Mouse (Mus musculus): ENCODE measurements around the gene Cfi. TPM values are rescaled to one million over a fixed set of nuclear protein-coding genes. Genes with fewer than 3 reads are reported as not detected.

Gene Cfi
- polyA plus RNA-seq (2015; fragmentation: Illumina TruSeq; extraction: RNeasy Lipid Tissue Mini Kit (QIAGEN cat#74804); ENCODE audit: low read depth, low replicate concordance): not detected

DNA sequence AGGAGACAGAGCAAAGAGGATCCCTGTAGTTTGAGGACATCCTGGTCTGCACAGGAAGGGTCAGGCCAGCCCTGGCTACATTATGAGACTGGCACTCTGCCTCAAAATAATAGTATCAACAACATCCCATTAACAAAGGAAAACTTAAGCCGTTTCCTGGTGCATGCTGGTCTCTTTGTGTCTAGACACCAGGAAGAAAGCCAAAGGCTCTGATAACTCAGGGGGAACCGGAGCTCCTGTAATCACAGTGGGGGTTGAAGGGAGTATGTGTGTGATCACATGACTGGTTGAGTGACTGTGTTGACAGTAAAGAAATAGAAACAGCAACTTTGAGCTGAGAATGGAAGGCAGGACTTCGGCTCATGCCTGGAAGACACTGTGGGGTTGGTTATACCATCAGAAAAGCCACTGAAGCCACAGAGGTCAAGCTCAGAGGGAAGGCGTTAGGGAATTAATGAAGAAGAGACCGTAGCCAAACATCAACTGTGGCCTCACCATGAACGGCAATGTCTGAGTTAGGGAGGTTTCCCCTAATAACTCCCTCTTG lies at the start of gene Cfi:
TSS of gene Cfi (plus strand) at position 497 of the 547 bp plus-strand sequence.

DNA sequence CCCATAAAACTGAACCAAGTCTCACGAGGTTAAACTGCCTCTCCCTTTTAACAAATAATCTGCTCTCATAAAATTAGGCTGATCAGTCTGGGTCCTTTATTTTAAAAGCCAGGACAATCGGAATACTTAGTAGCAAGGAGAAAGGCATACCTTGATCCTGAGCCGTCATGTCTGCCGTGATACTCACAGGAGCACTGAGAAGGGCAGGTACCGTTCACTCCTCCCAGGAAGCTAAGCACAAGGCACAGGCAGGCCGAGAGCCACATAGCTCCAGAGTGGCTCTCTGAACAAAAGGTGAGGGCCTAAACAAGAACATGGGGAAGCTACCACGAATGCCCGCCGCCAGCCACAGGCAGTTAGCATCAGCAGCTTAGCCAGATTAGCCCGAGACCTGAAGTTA lies 31.9 kb upstream of the Cfi start, which contains the start of gene Lrit3:
TSS of gene Lrit3 (minus strand) at position 266 of the 400 bp plus-strand sequence.

DNA sequence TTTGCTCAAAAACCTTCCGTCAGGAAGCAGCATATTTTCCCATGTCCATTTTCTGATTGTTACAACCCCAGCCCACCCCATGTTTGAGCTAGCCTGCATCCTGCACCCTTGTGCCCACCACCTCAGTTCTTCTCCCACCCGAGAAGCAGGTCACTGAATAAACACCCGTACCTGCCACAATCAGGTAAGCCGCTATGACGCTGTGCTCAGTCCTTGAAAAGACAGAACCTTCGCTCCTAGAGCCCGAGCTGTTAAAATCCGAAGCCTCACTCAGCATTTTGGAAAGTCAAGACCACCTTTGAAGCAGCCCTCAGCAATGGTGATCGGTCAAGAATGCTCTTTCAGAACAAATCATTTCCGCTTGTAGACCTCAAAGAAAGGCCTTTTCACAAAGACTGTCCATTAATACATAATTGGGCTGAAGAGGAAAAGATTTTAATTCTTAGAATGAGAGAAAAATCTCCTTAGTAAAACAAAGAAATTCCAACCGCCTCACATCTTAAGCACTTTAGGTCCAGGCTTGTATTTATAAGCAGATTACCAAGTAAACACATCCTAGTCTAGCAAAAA lies 13.4 kb upstream of the Cfi start, which contains the start of gene Rrh:
TSS of gene Rrh (minus strand) at position 382 of the 570 bp plus-strand sequence.

DNA sequence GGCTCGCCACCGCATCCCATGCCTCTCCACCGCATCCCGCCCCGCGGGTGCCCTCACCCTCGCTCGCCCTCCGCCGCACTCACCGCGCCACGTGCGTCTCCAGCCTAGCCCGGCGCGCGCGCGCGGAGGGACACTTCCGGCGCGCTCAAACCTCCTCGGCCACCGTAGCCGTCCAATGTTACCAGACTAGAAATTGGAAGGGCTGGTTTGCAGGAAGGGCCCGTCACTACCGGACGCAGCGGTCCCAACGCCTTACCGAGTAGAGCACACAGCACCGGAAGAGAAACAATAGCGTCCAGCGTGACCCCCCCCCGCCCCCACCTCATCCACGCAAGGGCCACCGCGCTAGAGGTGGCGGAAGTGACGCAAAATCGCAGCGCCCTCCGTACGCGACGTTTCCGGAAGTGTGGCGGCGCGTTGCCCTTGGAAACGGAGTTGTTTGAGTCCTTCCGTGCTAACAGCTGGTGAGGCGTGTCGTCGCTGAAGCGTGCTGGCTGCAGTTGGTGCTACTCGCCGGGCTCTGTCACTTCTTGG lies 4.6 kb upstream of the Cfi start, which contains the start of gene Gar1:
TSS of gene Gar1 (minus strand) at position 362 of the 534 bp plus-strand sequence.

DNA sequence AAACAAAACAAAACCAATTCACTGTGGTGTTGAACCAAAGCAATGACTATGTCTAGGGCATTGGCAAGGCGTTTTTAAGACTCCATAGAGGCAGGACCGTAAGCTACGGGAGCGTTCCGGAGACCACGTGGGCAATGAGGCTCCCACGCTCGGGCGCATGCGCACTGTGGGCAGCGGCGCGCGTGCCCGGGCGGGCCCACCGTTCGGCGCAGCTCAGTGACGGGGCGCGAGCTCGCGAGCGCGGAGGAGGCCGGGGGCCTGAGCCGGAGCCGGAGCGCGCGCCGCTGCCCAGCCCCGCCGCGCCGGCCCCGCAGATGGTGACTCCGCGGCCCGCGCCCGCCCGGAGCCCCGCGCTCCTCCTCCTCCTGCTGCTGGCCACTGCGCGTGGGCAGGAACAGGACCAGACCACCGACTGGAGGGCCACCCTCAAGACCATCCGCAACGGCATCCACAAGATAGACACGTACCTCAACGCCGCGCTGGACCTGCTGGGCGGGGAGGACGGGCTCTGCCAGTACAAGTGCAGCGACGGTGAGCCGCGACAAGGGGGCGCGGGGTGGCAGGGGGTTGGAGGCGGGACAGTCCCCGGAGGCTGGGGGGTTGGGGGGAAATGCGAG lies 42.8 kb downstream of the Cfi start, which contains the start of gene Pla2g12a:
TSS of gene Pla2g12a (plus strand) at position 202 of the 617 bp plus-strand sequence.

DNA sequence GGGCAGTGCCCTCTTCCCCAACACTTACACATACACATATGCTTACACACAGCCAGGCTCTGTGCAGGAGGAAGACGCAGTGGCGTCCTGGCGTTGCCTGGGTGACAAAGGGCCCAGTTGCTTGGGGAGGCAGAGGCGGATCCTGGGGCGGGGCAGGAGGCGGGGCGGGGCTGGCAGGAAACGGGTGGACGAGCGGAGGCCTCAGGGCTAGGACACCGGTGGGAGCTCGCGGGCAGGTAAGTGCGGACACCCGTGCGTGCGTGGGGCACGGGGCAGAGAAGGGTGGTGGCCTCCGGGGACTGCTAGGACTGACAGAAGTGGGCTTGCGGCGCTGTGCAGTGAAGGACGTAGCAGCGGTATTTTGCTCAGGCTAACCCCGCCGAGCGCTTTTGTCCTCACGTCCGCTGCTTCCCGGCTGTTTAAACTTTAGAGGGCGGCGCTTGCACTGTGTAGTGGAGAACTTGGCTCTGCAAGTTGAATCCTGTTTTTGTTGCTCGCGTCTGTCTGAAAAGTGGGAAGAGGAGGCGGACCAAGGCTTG lies 65.7 kb downstream of the Cfi start, which contains the start of gene Casp6:
TSS of gene Casp6 (plus strand) at position 155 of the 539 bp plus-strand sequence.

Other genes with a start within 250 kb of the Cfi start
- gene Egf, start 80.6 kb upstream of the Cfi start, polyA plus RNA-seq (2015; fragmentation: Illumina TruSeq; extraction: RNeasy Lipid Tissue Mini Kit (QIAGEN cat#74804); ENCODE audit: low read depth, low replicate concordance): 1.5 TPM
- not detected for gene Lrit3, start 31.9 kb upstream of the Cfi start, polyA plus RNA-seq (2015; fragmentation: Illumina TruSeq; extraction: RNeasy Lipid Tissue Mini Kit (QIAGEN cat#74804); ENCODE audit: low read depth, low replicate concordance)
- gene Rrh, start 13.3 kb upstream of the Cfi start, polyA plus RNA-seq (2015; fragmentation: Illumina TruSeq; extraction: RNeasy Lipid Tissue Mini Kit (QIAGEN cat#74804); ENCODE audit: low read depth, low replicate concordance): 0.71 TPM
- gene Gar1, start 4.5 kb upstream of the Cfi start, polyA plus RNA-seq (2015; fragmentation: Illumina TruSeq; extraction: RNeasy Lipid Tissue Mini Kit (QIAGEN cat#74804); ENCODE audit: low read depth, low replicate concordance): 40.2 TPM
- 23.9 TPM for gene Pla2g12a, start 42.7 kb downstream of the Cfi start, polyA plus RNA-seq (2015; fragmentation: Illumina TruSeq; extraction: RNeasy Lipid Tissue Mini Kit (QIAGEN cat#74804); ENCODE audit: low read depth, low replicate concordance)
- 6.4 TPM for gene Casp6, start 65.5 kb downstream of the Cfi start, polyA plus RNA-seq (2015; fragmentation: Illumina TruSeq; extraction: RNeasy Lipid Tissue Mini Kit (QIAGEN cat#74804); ENCODE audit: low read depth, low replicate concordance)
- 3.2 TPM for gene Mcub, start 134.3 kb downstream of the Cfi start, polyA plus RNA-seq (2015; fragmentation: Illumina TruSeq; extraction: RNeasy Lipid Tissue Mini Kit (QIAGEN cat#74804); ENCODE audit: low read depth, low replicate concordance)
- gene Sec24b, start 225.7 kb downstream of the Cfi start, polyA plus RNA-seq (2015; fragmentation: Illumina TruSeq; extraction: RNeasy Lipid Tissue Mini Kit (QIAGEN cat#74804); ENCODE audit: low read depth, low replicate concordance): 42.7 TPM